ENCODE assay signal across 23 mouse cellular contexts in genomic region chr1:90230611-90231010, GRCm38 (mm10). TPM values are rescaled to one million over a fixed set of nuclear protein-coding genes. Genes with fewer than 3 reads are reported as not detected.
DNase-seq lines count a peak whose midpoint lies in the region; TF ChIP-seq lines count a peak whose summit lies in the region.
"Had no signal": no experiment of that assay in that cellular context is flagged by ENCODE, and none has a peak within 500 bp of the region (broad histone marks: within the 10 kb centered on the region; RNA-seq: fewer than 3 reads in every experiment).

No protein-coding gene starts in this region.

- no peak for TF ChIP-seq CTCF in embryonic fibroblast, embryonic 13.5 days (IDR thresholded peaks at IDR 0.05; ENCODE audit: borderline replicate concordance, insufficient read depth, low read length)

- peak; percentile 51 for DNase-seq in adrenal gland, postnatal 14 days
- DNase-seq in adrenal gland, postnatal 4 days (ENCODE audit: low spot score in 2 of 2) = no peak
- peak; percentile 92 for DNase-seq in 3T3-L1 (ENCODE audit: low read depth, low spot score)
- no peak for DNase-seq in urinary bladder, postnatal 36 days (ENCODE audit: low spot score in 2 of 2)
- no peak for DNase-seq in left cerebral cortex, adult 8-10 months (ENCODE audit: low spot score in 2 of 2)
- DNase-seq in gastrocnemius, postnatal 25 days = no peak
- DNase-seq: B cell, adult 2 months; cerebellum, adult 11 months; cerebellum, adult 9-11 months; embryo, embryonic 11 days; kidney, adult 8-10 months; kidney, postnatal 10 days; thymus, adult 18-20 months; thymus, postnatal 36 days had no signal

- TF ChIP-seq POLR2A in embryonic fibroblast, embryonic 13.5 days (IDR thresholded peaks at IDR 0.05; ENCODE audit: low read depth, low read length) = no peak

- peaks cover 18% of the 10 kb centered on the region for H3K4me1 ChIP-seq in brown adipose tissue, adult 24 weeks (ENCODE audit: control insufficient read depth, insufficient read depth, insufficient read length, low read length)
- peaks cover 39% of the 10 kb centered on the region for H3K4me1 ChIP-seq in embryonic fibroblast, embryonic 13.5 days (ENCODE audit: control insufficient read depth, insufficient read depth, low read length)

- H3K27ac ChIP-seq in brown adipose tissue, adult 24 weeks (replicated peaks; ENCODE audit: low read depth, low read length) = peak overlapping the region; percentile 28
- peak overlapping the region; percentile 27 for H3K27ac ChIP-seq in embryonic fibroblast, embryonic 13.5 days (ENCODE audit: insufficient read depth, low read length)
- H3K27ac ChIP-seq: forebrain, embryonic 15.5 days; hindbrain, embryonic 10.5 days; intestine, embryonic 15.5 days; macrophage had no signal

- no peak overlapping the region for H3K4me3 ChIP-seq in brown adipose tissue, adult 24 weeks (ENCODE audit: insufficient read depth, low read depth, low read length)
- H3K4me3 ChIP-seq in embryonic fibroblast, embryonic 13.5 days (ENCODE audit: insufficient read depth, low read length) = no peak overlapping the region
- H3K4me3 ChIP-seq: forebrain, embryonic 15.5 days; hindbrain, embryonic 10.5 days; intestine, embryonic 15.5 days had no signal

RNA-seq across cellular contexts. Expression of gene Ackr3, which starts 26.8 kb away (rescaled TPM):
- 66.0 and 91.4 TPM in 2 replicates for total RNA-seq in adrenal gland, postnatal 14 days (2021)
- total RNA-seq in adrenal gland, postnatal 4 days (2021) = 10 to 100 TPM; 19.5 to 22.2 TPM
- 74.7 and 97.7 TPM in 2 replicates for polyA plus RNA-seq in brown adipose tissue, adult 24 weeks (2012; ENCODE audit: insufficient read depth, insufficient read length, missing spikeins)
- 21.9 and 28.2 TPM in 2 replicates for polyA plus RNA-seq in embryonic fibroblast, embryonic 13.5 days (2011; ENCODE audit: insufficient read length, low read depth, missing spikeins)
- 1 to 10 TPM; 5.8 to 9.9 (median 7.0) TPM for total RNA-seq in left cerebral cortex, adult 8-10 months (2022)
- total RNA-seq in gastrocnemius, postnatal 25 days (2021) = 10 to 100 TPM; 10.5 to 13.2 TPM
- total RNA-seq: granulocyte monocyte progenitor cell, adult 5-6 weeks; MEL; neutrophil, adult 5-6 weeks had no signal
- polyA plus RNA-seq: macrophage had no signal

Comparison
In these comparisons a context has a peak if more than half of its experiments do, and no peak if none do; other contexts are left out.
1. DNase-seq: peak in adrenal gland, postnatal 14 days (single experiment) and 3T3-L1 (single experiment); none in adrenal gland, postnatal 4 days (0 of 2), urinary bladder, postnatal 36 days (0 of 2), left cerebral cortex, adult 8-10 months (0 of 2) and gastrocnemius, postnatal 25 days (single experiment).